Mouse (Mus musculus) liver, embryonic 14 days (tissue): ENCODE results near the gene Kdsr. TPM values are rescaled to one million over a fixed set of nuclear protein-coding genes. Genes with fewer than 3 reads are reported as not detected.

Source experiments
- polyA plus RNA-seq: library from polyadenylated mRNA; depleted of rRNA; stranded (reverse); fragments of >200 nt; gene quantifications from 2 replicates; pipeline ENCODE4 v1.2.3, GENCODE M21; 2012; rRNA removed

Kdsr gene
- polyA plus RNA-seq, result 1.3 and 1.5 TPM in 2 replicates

GRCm38 (mm10) chr1:106759572-106760435 lies at the start of gene Kdsr:
Gene Kdsr (minus strand): TSS chr1:106759727.

DNA sequence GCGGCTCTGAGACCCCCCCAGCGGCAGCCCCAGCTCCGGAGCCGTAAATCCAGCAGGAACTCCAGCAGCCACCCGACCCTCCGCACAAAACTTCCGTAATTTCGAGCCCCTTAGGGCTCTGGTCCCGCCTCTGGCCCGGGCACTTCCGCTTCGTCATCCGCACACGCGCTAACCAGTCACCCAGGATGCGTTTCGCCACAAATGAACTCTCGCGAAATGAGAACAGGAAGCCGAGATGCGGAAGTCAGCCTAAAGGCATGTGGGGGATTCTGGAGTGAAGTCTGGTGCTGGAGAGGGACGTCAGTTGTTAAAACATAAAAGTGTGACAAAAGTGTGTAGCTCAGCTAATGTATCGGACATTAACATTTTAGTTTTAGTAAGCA lies 37.0 kb upstream of the Kdsr start, which contains the start of gene Vps4b:
Vps4b (minus strand) TSS at position 187 of the 383 bp plus-strand sequence.

DNA sequence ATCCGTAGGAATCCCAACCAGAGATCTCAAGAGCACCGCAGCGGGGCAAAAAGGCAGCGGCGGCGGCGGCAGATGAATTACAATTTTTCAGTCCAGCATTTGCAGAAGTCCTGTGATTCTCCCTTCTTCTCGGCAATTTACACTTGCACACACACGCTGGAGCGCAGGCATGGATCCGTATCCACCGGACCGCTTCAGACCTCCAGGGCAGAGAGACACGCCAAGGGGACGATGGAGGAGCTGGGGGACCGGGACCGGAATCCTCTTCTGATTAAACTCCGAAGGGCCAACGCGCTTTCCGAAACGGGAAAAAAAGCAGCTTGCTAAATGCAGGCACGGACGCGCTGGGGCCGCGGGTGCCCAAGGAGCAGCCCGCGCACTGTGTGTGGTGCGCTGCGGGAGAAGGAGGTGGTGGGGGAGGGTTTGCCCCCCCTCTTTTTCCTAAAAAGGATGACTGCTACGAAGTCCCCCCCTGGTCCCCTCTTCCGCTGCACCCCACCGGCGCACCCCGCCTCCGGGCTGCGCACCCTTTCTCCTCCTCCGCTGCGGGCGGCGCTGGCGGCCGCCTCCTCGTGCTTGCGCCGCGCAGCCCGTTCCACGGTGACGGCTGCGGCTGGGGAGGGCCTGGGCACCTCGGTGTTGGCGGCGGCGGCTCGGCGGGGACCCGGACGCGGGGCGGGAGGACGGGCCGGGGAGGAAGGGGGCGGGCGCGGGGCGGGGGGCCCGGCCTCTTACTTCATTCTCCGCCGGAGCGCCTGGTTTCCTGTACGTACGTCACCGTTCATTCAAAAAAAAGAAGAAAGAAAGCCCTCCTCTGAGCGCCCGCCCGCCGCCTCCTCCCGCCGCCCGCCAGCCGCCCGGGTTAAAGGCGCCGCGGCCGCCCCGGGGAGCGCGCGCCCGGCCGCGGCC lies 45.7 kb downstream of the Kdsr start, which contains the start of gene Bcl2:
Bcl2 (minus strand) TSS at position 654 of the 909 bp plus-strand sequence.

Other genes starting within 250 kb of the Kdsr start
- 0.27 and 0.35 TPM in 2 replicates for gene Bcl2, start 45.5 kb downstream of the Kdsr start, polyA plus RNA-seq
- 11.2 and 12.7 TPM in 2 replicates for gene Vps4b, start 37.0 kb upstream of the Kdsr start, polyA plus RNA-seq
- gene Serpinb5, start 101.4 kb upstream of the Kdsr start, polyA plus RNA-seq, result 0.01 TPM in 1 of 2 replicates, not detected in the other
- not detected in 2 replicates for gene Serpinb12, start 174.7 kb upstream of the Kdsr start, polyA plus RNA-seq
- gene Serpinb13, start 221.3 kb upstream of the Kdsr start, polyA plus RNA-seq, result not detected in 2 replicates